Mouse (Mus musculus) embryonic fibroblast, embryonic 13.5 days (primary cell): ENCODE results near the gene Fubp3. TPM values are rescaled to one million over a fixed set of nuclear protein-coding genes. Genes with fewer than 3 reads are reported as not detected.

Source experiments
- H3K27ac ChIP-seq: 2 replicates; pipeline ENCODE4 v1.5.1; 2012; ENCODE audit warnings: low read length, control low read depth, inconsistent platforms; ENCODE audit not compliant: insufficient read depth
- H3K4me1 ChIP-seq: 2 replicates; pipeline ENCODE4 v1.6.1; 2011; ENCODE audit warnings: low read length; ENCODE audit not compliant: control insufficient read depth, insufficient read depth
- H3K4me3 ChIP-seq: 2 replicates; pipeline ENCODE4 v1.5.1; 2011; ENCODE audit warnings: mild to moderate bottlenecking, control low read depth, low read length; ENCODE audit not compliant: insufficient read depth
- CTCF ChIP-seq: IDR thresholded peaks from 2 replicates; pipeline ENCODE4 v1.5.1; 2011; ENCODE audit warnings: mild to moderate bottlenecking, control low read depth, low read length, moderate library complexity, borderline replicate concordance; ENCODE audit not compliant: insufficient read depth
- POLR2A ChIP-seq: IDR thresholded peaks from 2 replicates; pipeline ENCODE4 v1.6.1; 2011; ENCODE audit warnings: low read depth, mild to moderate bottlenecking, control low read depth, low read length, moderate library complexity
- polyA plus RNA-seq: library from polyadenylated mRNA; stranded (reverse); fragments of >200 nt; gene quantifications from 2 replicates; pipeline ENCODE4 v1.2.4, GENCODE M21; 2011; ENCODE audit warnings: low read depth; ENCODE audit not compliant: missing spikeins, insufficient read length

Gene Fubp3
- polyA plus RNA-seq, 1 experiment: 83.4 TPM

GRCm38 (mm10) chr2:31613781-31614180 is 41.3 kb downstream of the Fubp3 start:
- Histone ChIP-seq H3K4me3 (no peak overlapping the region), H3K4me1 (no peaks in the 10 kb centered on the region), H3K27ac (no peak overlapping the region)
- no peak for TF ChIP-seq POLR2A
- TF ChIP-seq CTCF: no peak

GRCm38 (mm10) chr2:31618484-31619161 is 46.2 kb downstream of the Fubp3 start:
- no peak for TF ChIP-seq POLR2A
- no peak for TF ChIP-seq CTCF
- no peak overlapping the region for H3K27ac ChIP-seq
- no peaks in the 10 kb centered on the region for H3K4me1 ChIP-seq
- no peak overlapping the region for H3K4me3 ChIP-seq

- Histone ChIP-seq H3K27ac (no peak overlapping the region), H3K4me1 (no peaks in the 10 kb centered on the region), H3K4me3 (no peak overlapping the region)
- TF ChIP-seq POLR2A (no peak), CTCF (no peak)
Observed at GRCm38 (mm10) chr2:31619208-31619607, 46.8 kb downstream of the Fubp3 start.

GRCm38 (mm10) chr2:31633531-31633930 is 61.1 kb downstream of the Fubp3 start:
- Histone ChIP-seq H3K27ac (no peak overlapping the region), H3K4me3 (no peak overlapping the region), H3K4me1 (no peaks in the 10 kb centered on the region)
- TF ChIP-seq POLR2A (no peak), CTCF (no peak)

GRCm38 (mm10) chr2:31635281-31636137 is 63.1 kb downstream of the Fubp3 start:
- H3K27ac ChIP-seq: no peak overlapping the region
- H3K4me1 ChIP-seq: no peaks in the 10 kb centered on the region
- H3K4me3 ChIP-seq: no peak overlapping the region
- TF ChIP-seq POLR2A (no peak), CTCF (no peak)

- TF ChIP-seq CTCF: no peak
- TF ChIP-seq POLR2A: no peak
- Histone ChIP-seq H3K4me1 (no peaks in the 10 kb centered on the region), H3K4me3 (no peak overlapping the region), H3K27ac (no peak overlapping the region)
Observed at GRCm38 (mm10) chr2:31636138-31636741, 63.8 kb downstream of the Fubp3 start.

- Histone ChIP-seq H3K4me1 (no peaks in the 10 kb centered on the region), H3K4me3 (no peak overlapping the region), H3K27ac (no peak overlapping the region)
- TF ChIP-seq POLR2A (no peak), CTCF (no peak)
Observed at GRCm38 (mm10) chr2:31636742-31637141, 64.3 kb downstream of the Fubp3 start.

- Histone ChIP-seq H3K27ac (no peak overlapping the region), H3K4me3 (no peak overlapping the region), H3K4me1 (no peaks in the 10 kb centered on the region)
- TF ChIP-seq POLR2A (no peak), CTCF (no peak)
Observed at GRCm38 (mm10) chr2:31637311-31637710, 64.9 kb downstream of the Fubp3 start.

GRCm38 (mm10) chr2:31637807-31638206 is 65.4 kb downstream of the Fubp3 start:
- Histone ChIP-seq H3K4me3 (no peak overlapping the region), H3K4me1 (no peaks in the 10 kb centered on the region), H3K27ac (no peak overlapping the region)
- no peak for TF ChIP-seq CTCF
- no peak for TF ChIP-seq POLR2A

- no peak overlapping the region for H3K27ac ChIP-seq
- no peak for TF ChIP-seq CTCF
- no peak for TF ChIP-seq POLR2A
- H3K4me3 ChIP-seq: no peak overlapping the region
- no peaks in the 10 kb centered on the region for H3K4me1 ChIP-seq
Observed at GRCm38 (mm10) chr2:31638581-31639465, 66.4 kb downstream of the Fubp3 start.
